Mouse (Mus musculus): ENCODE data around the gene Paox.

Paox gene

GRCm38 (mm10) chr7:140115583-140116328 is at the start of gene Paox:
TSS of gene Paox (plus strand) at chr7:140115799.
- no peak for DNase-seq (ENCODE audit: low spot score in 2 of 2)

GRCm38 (mm10) chr7:140067397-140067796 is 48.2 kb upstream of the Paox start:
- DNase-seq (ENCODE audit: low spot score in 2 of 2) = no peak

- no peak for DNase-seq (ENCODE audit: low spot score in 2 of 2)
Measured at GRCm38 (mm10) chr7:140070042-140070711, 45.4 kb upstream of the Paox start.

GRCm38 (mm10) chr7:140077698-140078097 is 37.9 kb upstream of the Paox start:
- DNase-seq (ENCODE audit: low spot score in 2 of 2) = no peak

GRCm38 (mm10) chr7:140078711-140079110 is 36.9 kb upstream of the Paox start:
- DNase-seq (ENCODE audit: low spot score in 2 of 2) = peak; percentile 54 to 70

- DNase-seq (ENCODE audit: low spot score in 2 of 2) = peak; percentile 66 to 80
Measured at GRCm38 (mm10) chr7:140080503-140081156, 35.0 kb upstream of the Paox start.

GRCm38 (mm10) chr7:140081408-140082241 is 34.0 kb upstream of the Paox start:
- DNase-seq (ENCODE audit: low spot score in 2 of 2) = peak in 1 of 2 experiments; percentile 32

GRCm38 (mm10) chr7:140082242-140082678 is 33.3 kb upstream of the Paox start, which contains the start of gene Caly:
TSS of gene Caly (minus strand) at chr7:140082548.
- peak; percentile 75 to 88 for DNase-seq (ENCODE audit: low spot score in 2 of 2)

GRCm38 (mm10) chr7:140090601-140091000 is 25.0 kb upstream of the Paox start:
- no peak for DNase-seq (ENCODE audit: low spot score in 2 of 2)

GRCm38 (mm10) chr7:140092924-140093528 is 22.6 kb upstream of the Paox start, which contains the start of gene Prap1:
TSS of gene Prap1 (plus strand) at chr7:140093395.
- DNase-seq (ENCODE audit: low spot score in 2 of 2) = no peak

- no peak for DNase-seq (ENCODE audit: low spot score in 2 of 2)
Measured at GRCm38 (mm10) chr7:140094954-140095353, 20.6 kb upstream of the Paox start.

- DNase-seq (ENCODE audit: low spot score in 2 of 2) = no peak
Measured at GRCm38 (mm10) chr7:140095556-140095955, 20.0 kb upstream of the Paox start.

GRCm38 (mm10) chr7:140096055-140096454 is 19.5 kb upstream of the Paox start:
- DNase-seq (ENCODE audit: low spot score in 2 of 2) = no peak

GRCm38 (mm10) chr7:140098466-140098865 is 17.1 kb upstream of the Paox start:
- DNase-seq (ENCODE audit: low spot score in 2 of 2) = no peak

GRCm38 (mm10) chr7:140101498-140101897 is 14.1 kb upstream of the Paox start:
- DNase-seq (ENCODE audit: low spot score in 2 of 2) = no peak

GRCm38 (mm10) chr7:140101993-140102860 is 13.4 kb upstream of the Paox start, which contains the start of gene Fuom:
TSS of gene Fuom (minus strand) at chr7:140102441.
- peak; percentile 57 to 63 for DNase-seq (ENCODE audit: low spot score in 2 of 2)

GRCm38 (mm10) chr7:140104009-140104408 is 11.6 kb upstream of the Paox start:
- DNase-seq (ENCODE audit: low spot score in 2 of 2) = no peak

- no peak for DNase-seq (ENCODE audit: low spot score in 2 of 2)
Measured at GRCm38 (mm10) chr7:140111943-140112342, 3.7 kb upstream of the Paox start.

GRCm38 (mm10) chr7:140116329-140117054 is 893 bp downstream of the Paox start, which contains the start of gene Echs1:
TSS of gene Echs1 (minus strand) at chr7:140116476.
- DNase-seq (ENCODE audit: low spot score in 2 of 2) = peak; percentile 48 to 78

Measured in cerebellum, postnatal 4 days (tissue).